Mouse (Mus musculus): ENCODE measurements around the gene Tuft1. TPM values are rescaled to one million over a fixed set of nuclear protein-coding genes. Genes with fewer than 3 reads are reported as not detected.
A peak's percentile ranks its signal among the peaks of the same experiment; 100 is the strongest.
"Not testable (repeated sequence)": the region's sequence is repeated elsewhere in the genome, so short reads cannot be mapped to it uniquely, and the experiment has no call there.

Gene Tuft1
- total and polyA plus RNA-seq, 3 experiments, result 1.6 to 2.1 (median 2.0) TPM

- WGBS, result 39% methylated on average over 5 of the region's 5 CpGs
- H3K27me3 ChIP-seq (ENCODE audit: control insufficient read depth, insufficient read depth, low read length); H3K27ac ChIP-seq; intact Hi-C loops (cut with DNase I); H3K4me1 ChIP-seq (ENCODE audit: control insufficient read depth, insufficient read depth, low read length); H3K79me2 ChIP-seq (replicated peaks; ENCODE audit: control insufficient read depth, insufficient read depth, low read length); DNase-seq; H3K36me3 ChIP-seq (ENCODE audit: control insufficient read depth, insufficient read depth, low read length); H3K4me3 ChIP-seq; H3K9ac ChIP-seq (ENCODE audit: low read depth, low read length): not testable (repeated sequence)
- peak; percentile 36 for TF ChIP-seq CTCF (IDR thresholded peaks at IDR 0.05)
These were observed 6.6 kb upstream of the Tuft1 start for GRCm38 (mm10) chr3:94665060-94665802.

GRCm38 (mm10) chr3:94660841-94661240 lies 2.2 kb upstream of the Tuft1 start:
- 86% methylated on average over 2 of the region's 2 CpGs for WGBS
- intact Hi-C loops (cut with DNase I); H3K27me3 ChIP-seq (ENCODE audit: control insufficient read depth, insufficient read depth, low read length); H3K9ac ChIP-seq (ENCODE audit: low read depth, low read length); H3K36me3 ChIP-seq (ENCODE audit: control insufficient read depth, insufficient read depth, low read length); H3K4me1 ChIP-seq (ENCODE audit: control insufficient read depth, insufficient read depth, low read length); H3K4me3 ChIP-seq; H3K27ac ChIP-seq; DNase-seq; H3K79me2 ChIP-seq (replicated peaks; ENCODE audit: control insufficient read depth, insufficient read depth, low read length): not testable (repeated sequence)

GRCm38 (mm10) chr3:94659142-94659748 lies 573 bp upstream of the Tuft1 start:
- H3K27ac ChIP-seq; H3K27me3 ChIP-seq (ENCODE audit: control insufficient read depth, insufficient read depth, low read length); H3K4me1 ChIP-seq (ENCODE audit: control insufficient read depth, insufficient read depth, low read length); DNase-seq; H3K79me2 ChIP-seq (replicated peaks; ENCODE audit: control insufficient read depth, insufficient read depth, low read length); H3K36me3 ChIP-seq (ENCODE audit: control insufficient read depth, insufficient read depth, low read length); H3K9ac ChIP-seq (ENCODE audit: low read depth, low read length); H3K4me3 ChIP-seq; intact Hi-C loops (cut with DNase I): not testable (repeated sequence)
- 30% methylated on average over 8 of the region's 10 CpGs for WGBS

GRCm38 (mm10) chr3:94657852-94658739 lies 576 bp downstream of the Tuft1 start:
- 11% methylated on average over 23 of the region's 47 CpGs for WGBS
- H3K4me3 ChIP-seq; H3K27ac ChIP-seq; DNase-seq; H3K4me1 ChIP-seq (ENCODE audit: control insufficient read depth, insufficient read depth, low read length); H3K36me3 ChIP-seq (ENCODE audit: control insufficient read depth, insufficient read depth, low read length); H3K27me3 ChIP-seq (ENCODE audit: control insufficient read depth, insufficient read depth, low read length); intact Hi-C loops (cut with DNase I); H3K79me2 ChIP-seq (replicated peaks; ENCODE audit: control insufficient read depth, insufficient read depth, low read length); H3K9ac ChIP-seq (ENCODE audit: low read depth, low read length): not testable (repeated sequence)

DNA sequence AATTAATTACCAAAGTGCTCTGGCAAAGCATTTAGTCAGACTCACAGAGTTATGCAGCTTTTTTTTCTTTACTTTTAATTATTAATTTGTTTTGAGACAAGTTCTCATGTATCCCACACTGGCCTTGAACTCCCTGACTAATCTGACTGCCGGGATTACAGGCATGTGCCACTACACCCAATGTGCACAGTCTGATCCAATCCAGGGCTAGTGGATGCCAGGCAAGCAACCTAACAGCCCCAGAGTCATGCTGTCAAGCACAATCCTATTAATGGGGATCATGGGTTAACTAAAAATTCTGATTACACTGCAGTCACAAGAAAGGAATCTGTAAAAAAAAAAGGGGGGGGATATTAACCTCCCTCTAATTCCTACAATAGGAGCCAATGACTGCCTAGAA lies 4.7 kb downstream of the Tuft1 start:
- H3K9ac ChIP-seq (ENCODE audit: low read depth, low read length); H3K79me2 ChIP-seq (replicated peaks; ENCODE audit: control insufficient read depth, insufficient read depth, low read length); intact Hi-C loops (cut with DNase I); H3K4me1 ChIP-seq (ENCODE audit: control insufficient read depth, insufficient read depth, low read length); H3K27me3 ChIP-seq (ENCODE audit: control insufficient read depth, insufficient read depth, low read length); H3K36me3 ChIP-seq (ENCODE audit: control insufficient read depth, insufficient read depth, low read length); H3K27ac ChIP-seq; DNase-seq; H3K4me3 ChIP-seq: not testable (repeated sequence)
- WGBS, result 65% methylated on average over 1 of the region's 1 CpGs

DNA sequence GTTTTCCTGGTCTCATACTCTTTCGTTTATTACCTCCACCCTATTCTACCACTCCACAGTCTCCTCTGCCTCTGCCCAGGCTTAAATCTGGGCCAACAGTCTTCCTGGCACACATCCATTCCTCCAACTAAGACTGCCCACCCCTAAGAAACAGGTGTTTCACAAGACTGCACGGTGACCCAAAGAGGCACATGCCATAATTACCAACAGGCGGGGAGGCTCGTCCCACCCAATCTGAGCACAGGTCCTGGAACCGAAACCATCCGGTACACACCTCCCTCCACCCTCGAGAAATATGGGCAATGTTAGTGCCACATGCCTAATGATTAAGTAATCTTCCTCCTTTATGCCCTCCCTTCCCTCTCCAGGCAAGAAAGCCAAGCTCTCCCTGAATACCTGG lies 8.3 kb downstream of the Tuft1 start:
- intact Hi-C loops (cut with DNase I), result no loop called here
- no peak for TF ChIP-seq EP300 (IDR thresholded peaks at IDR 0.05; ENCODE audit: insufficient read depth, low read depth, low read length)
- no peak for TF ChIP-seq POLR2A (IDR thresholded peaks at IDR 0.05; ENCODE audit: insufficient read depth, low read depth, low read length)
- no peak for TF ChIP-seq CTCF (IDR thresholded peaks at IDR 0.05)
- H3K9ac ChIP-seq (ENCODE audit: low read depth, low read length), result no peak overlapping the region
- peak in 1 of 2 experiments; percentile 24 for DNase-seq
- no peaks in the 10 kb centered on the region for H3K36me3 ChIP-seq (ENCODE audit: control insufficient read depth, insufficient read depth, low read length)
- no peak overlapping the region for H3K27ac ChIP-seq
- no peaks in the 10 kb centered on the region for H3K79me2 ChIP-seq (replicated peaks; ENCODE audit: control insufficient read depth, insufficient read depth, low read length)
- H3K4me3 ChIP-seq, result no peak overlapping the region
- WGBS, result 83% methylated on average over 7 of the region's 7 CpGs
- H3K4me1 ChIP-seq (ENCODE audit: control insufficient read depth, insufficient read depth, low read length), result no peaks in the 10 kb centered on the region
- H3K27me3 ChIP-seq (ENCODE audit: control insufficient read depth, insufficient read depth, low read length), result no peaks in the 10 kb centered on the region

All from heart, adult 2 months (tissue).